Mouse (Mus musculus): ENCODE results near the gene Naip5.
"Not testable (repeated sequence)": the region's sequence is repeated elsewhere in the genome, so short reads cannot be mapped to it uniquely, and the experiment has no call there.

The Naip5 gene

DNA sequence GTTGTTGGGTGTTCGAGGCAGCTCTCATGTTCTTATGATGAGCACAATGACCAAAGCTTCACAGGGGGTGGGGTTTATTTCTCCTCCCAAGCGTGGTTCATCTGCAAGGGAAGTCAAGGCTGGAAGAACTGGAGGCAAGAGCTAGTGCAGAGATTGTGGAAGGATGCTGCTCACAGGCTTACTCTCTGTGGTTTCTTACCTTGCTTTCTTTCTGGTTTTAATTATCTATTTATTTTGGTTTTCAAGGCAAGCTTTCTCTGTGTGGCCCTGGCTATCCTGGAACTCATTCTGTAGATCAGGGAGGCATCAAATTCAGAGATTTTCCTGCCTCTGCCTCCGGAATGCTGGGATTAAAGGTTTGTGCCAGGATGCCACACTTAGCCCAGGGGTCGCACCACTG, at the start of gene Naip5:
Naip5 (minus strand) TSS at position 101 of the 400 bp plus-strand sequence.
- not testable (repeated sequence) for DNase-seq (ENCODE audit: low spot score in 2 of 2)

DNA sequence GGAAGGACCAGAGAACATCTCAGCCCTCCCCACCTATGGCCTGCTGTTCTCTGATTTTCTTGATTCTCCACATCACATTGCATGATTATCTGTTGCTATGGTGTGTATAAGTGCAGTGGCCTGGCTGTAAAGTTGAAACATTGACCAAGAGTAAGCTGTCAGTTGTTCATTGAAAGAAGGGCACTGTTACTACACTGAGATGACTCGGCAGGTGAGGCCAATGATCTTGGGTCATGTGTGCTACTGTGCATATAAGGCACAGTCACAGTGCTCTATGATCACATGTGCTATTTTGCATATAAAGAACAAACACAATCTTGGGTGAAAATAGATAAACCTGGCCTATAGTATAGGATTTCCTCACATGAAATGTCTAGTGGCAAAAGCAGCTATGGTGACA, 38.5 kb upstream of the Naip5 start:
- DNase-seq (ENCODE audit: low spot score in 2 of 2), result no peak

DNA sequence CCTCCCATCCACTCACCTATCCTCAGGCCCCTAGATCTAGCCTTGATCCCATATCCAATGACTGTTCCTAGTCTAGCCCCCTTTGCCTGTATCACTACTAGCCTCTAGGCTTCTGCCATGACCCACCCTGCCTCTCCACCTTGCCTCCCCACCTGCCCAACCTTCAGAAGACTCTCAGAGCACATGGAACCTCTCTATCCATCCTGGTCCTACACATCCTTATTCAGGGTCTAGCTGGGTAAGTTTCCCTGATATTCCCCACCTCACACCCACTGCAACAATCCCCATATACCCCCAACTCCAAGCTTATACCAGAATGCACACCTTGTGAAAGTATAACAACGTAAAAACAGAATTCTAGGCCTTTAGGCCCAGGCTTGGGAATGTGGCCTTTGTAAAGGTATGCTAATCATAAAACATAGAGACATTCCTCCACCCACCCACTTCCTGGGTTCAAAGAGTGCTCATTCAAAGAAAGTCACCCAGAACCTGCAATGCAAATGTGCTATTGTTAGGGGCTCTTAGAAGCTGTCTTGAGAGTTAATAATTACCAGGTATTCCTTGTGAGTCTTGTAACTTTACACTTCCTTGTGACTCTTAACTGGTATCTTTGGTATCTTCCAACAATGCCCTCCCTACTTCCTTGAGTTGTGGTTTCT, 25.5 kb upstream of the Naip5 start:
- DNase-seq (ENCODE audit: low spot score in 2 of 2), result not testable (repeated sequence)

DNA sequence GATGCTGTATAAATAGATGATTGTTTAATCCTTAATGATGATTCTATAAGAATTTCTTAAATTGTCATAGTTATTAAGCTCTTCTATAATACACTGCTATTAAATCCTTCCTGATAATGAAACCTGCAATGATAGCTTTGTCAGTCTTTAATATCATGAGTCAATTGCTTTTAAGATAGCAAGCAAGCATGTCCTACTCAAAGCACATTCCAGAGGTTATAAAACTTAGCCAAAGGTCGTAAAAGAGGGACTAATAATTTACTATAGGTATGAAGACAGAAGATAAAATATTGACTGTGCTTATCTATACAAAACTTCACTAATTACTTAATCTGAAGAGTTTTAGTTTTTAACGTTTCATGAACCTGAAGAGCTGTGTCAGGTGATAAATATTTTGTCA, 10.9 kb upstream of the Naip5 start:
- DNase-seq (ENCODE audit: low spot score in 2 of 2), result not testable (repeated sequence)

DNA sequence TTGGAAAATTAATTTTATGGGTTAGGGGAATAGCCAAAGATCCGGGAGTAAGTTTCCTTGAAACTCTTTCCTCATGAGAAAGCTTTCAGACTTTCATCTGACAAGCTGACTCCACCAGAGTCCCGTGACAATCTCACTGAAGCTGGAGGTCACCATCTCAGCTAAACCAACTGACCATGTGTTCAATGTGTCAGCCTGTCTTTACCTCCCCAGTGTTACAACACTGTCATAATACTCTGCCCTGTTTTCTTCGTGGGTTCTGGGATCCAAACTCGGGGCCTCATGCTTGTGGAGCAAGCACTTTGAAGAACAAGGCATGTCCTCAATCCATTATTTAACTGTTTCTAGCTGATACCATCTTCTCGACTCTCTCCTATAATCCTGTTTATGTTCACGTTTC, 9.8 kb upstream of the Naip5 start:
- DNase-seq (ENCODE audit: low spot score in 2 of 2), result not testable (repeated sequence)

DNA sequence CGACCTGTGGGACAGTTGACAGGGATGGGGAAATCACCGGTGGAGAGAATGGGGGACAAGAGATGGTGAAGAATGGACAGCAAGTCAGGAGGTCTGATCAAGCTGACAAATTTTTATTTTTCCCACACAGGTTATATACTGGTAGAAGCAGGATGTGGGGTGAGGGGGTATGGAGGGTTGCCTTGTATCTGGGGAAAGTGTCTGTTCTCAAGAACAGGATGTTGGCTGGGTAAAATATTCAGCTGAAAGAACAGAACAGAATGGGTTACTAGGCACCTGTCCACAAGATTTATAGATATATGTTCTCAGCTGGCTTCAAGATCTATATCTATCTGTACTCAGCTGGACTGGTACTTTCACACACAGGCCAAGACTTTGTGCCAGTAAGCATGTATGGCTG, 5.8 kb upstream of the Naip5 start:
- not testable (repeated sequence) for DNase-seq (ENCODE audit: low spot score in 2 of 2)

DNA sequence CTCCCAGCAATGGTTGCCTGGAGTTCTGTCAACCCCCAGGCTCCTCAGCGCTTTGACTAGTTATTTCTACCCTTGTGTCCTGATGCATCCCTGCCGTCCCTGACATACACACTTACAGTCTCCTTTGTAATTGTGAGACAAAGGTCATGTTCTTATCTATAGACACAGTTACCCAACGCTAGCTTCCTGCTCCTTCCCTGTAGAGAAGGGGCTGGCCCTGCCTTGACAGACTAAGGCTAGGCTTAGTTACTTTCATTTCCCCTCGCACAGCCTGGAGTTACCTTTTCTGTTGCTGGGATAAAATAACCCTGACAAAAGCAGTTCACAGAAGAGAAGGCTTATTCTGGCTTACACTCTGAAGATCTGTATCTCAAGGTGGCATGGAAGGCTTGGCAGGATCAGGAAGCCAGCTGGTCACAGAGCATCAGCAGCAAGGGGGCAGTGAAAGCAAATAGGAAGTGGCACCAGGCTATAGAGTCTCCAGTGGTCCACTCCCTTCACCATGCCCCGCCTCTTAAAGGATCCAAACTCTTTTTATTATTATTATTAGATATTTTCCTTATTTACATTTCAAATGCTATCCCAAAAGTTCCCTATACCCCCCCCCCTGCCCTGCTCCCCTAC, 885 bp upstream of the Naip5 start:
- not testable (repeated sequence) for DNase-seq (ENCODE audit: low spot score in 2 of 2)

DNA sequence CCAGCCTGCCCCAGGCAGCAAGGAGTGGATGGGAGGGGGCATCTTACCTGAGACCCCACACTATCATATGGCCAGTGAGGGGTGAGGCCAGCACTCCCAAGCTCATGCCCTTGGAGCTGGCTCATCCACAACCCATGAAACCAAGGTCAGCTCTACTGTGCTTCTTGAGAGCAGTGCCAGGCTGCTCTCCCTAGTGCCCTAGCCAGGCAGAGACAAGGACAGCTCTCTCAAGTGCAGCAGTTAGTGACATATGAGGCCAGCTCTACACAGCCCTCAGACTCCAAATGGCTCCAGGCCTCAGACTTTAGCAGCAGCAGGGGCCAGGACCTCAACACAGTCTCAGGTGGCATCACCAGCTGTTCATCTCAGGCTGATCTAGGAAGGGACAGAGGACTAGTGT, 2.4 kb downstream of the Naip5 start:
- no peak for DNase-seq (ENCODE audit: low spot score in 2 of 2)

DNA sequence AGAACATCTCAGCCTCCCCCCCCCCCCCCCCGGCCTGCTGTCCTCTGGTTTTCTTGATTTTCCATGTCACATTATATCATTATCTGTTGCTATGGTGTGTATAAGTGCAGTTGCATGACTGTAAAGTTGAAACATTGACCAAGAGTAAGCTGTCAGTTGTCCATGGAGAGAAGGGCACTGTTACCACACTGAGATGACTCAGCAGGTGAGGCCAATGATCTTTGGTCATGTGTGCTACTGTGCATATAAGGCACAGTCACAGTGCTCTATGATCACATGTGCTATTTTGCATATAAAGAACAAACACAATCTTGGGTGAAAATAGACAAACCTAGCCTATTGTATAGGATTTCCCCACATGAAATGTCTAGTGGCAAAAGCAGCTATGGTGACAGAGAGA, 32.4 kb downstream of the Naip5 start:
- DNase-seq (ENCODE audit: low spot score in 2 of 2), result not testable (repeated sequence)

DNA sequence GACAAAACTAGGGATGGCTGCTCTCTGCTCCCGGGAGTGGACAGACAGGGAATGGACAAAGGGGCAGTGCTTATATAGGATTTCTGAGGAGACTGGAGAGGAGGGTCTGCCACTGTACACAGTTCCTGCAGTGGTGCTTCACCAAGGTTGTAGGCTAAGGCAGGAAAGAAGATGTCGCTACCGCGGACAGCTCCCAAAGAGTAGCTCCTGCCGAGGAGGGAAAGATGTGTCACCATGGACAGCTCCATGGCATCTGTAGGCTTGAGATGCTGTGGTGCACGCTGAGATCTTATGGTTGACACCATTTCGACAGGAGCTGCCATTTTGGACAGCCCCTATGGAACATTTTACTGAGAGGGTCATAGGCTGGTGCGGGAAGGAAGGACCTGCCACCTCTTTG, 35.6 kb downstream of the Naip5 start:
- peak in 1 of 2 experiments; percentile 8 for DNase-seq (ENCODE audit: low spot score in 2 of 2)

DNA sequence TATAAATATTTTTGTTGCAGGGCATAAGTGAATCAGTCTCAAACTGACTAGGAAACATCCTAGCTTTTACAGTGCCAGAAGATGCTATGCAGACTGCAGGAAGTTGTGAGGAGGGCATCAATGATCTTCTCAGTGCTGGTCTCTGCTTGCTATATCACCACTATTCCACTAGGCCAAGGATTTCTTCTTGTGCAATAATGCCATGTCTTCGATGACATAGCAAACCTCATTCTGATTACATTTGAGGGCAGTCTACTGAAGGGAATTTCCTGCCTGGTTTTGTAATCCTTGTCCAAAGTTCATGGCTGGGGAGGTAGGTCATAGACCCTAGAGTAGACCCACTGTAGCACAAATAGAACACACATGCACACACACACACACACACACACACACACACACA, 42.8 kb downstream of the Naip5 start:
- DNase-seq (ENCODE audit: low spot score in 2 of 2), result no peak

DNA sequence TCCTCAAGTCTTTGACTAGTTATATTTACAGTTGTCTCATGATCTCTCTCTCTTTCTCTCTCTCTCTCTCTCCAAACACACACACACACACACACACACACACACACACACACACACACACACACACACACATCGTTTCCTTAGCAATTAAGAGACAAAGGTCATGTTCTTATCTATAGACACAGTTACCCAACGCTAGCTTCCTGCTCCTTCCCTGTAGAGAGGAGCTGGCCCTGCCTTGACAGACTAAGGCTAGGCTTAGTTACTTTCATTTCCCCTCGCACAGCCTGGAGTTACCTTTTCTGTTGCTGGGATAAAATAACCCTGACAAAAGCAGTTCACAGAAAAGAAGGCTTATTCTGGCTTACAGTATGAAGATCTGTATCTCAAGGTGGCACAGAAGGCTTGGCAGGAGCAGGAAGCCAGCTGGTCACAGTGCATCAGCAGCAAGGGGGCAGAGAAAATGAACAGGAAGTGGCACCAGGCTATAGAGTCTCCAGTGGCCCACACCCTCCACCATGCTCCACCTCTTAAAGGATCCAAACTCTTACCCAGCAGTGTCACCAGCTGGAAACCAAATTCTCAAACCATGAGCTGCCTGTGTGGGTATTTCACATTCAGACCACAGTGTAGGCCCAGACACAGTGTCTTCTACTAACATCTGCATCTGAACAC, 44.3 kb downstream of the Naip5 start, which contains the start of gene Naip2:
Naip2 (minus strand) TSS at position 434 of the 675 bp plus-strand sequence.
- not testable (repeated sequence) for DNase-seq (ENCODE audit: low spot score in 2 of 2)

DNA sequence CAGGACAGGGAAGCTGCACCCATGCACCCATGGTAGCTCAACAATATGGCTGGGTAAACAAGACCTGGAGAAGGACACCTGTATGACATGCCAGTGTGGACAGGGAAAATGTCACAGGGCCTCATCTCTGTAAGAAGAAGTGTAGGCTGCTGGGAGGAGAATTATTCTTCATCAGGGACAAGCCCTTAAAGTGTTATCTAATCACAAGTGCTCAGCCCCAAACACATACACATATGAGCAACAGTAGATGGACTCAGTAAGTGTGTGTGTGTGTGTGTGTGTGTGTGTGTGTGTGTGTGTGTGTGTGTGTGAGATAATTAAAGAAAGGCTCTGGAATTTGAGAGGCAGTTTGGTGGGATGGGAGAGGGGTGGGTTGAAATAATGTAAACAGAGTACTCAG, 45.3 kb downstream of the Naip5 start:
- no peak for DNase-seq (ENCODE audit: low spot score in 2 of 2)

DNA sequence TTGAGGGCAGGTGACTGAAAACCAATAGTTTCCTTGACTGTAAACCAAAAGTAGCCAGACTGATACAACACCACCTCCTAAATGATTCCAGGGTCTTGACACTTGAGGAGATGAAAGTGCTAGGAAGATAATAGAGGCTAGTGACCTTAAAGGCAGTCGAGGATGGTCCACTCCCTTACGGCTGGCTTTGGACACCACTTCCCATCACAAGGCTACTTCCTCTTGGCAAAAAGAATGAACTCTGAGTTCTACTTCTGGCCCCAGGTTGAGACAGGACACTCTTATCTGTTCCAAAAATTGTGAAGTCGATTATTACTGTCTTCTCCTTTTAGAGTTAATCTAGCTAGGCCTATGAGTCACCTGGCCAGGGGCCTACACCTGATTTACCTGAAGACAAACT, 50.7 kb downstream of the Naip5 start:
- no peak for DNase-seq (ENCODE audit: low spot score in 2 of 2)

DNA sequence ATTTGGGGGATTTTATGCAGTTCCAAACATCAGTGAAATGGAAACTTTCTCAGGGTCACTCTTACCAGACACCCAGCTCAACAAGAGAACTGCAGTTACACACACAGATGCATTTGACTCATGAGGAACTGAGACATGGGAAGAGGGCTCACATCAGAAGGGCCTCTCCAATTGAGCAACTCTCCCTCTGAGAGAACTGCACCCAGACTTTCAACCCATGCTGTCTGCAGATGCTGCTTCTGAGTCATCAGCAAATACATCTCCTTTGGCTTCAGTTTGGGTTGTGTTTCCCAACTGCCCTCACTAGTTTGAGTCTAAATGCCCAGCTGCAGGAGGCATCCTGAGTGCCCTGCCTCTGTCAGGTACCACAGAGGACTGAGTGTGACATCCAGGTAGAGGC, 63.0 kb downstream of the Naip5 start:
- DNase-seq (ENCODE audit: low spot score in 2 of 2), result not testable (repeated sequence)

DNA sequence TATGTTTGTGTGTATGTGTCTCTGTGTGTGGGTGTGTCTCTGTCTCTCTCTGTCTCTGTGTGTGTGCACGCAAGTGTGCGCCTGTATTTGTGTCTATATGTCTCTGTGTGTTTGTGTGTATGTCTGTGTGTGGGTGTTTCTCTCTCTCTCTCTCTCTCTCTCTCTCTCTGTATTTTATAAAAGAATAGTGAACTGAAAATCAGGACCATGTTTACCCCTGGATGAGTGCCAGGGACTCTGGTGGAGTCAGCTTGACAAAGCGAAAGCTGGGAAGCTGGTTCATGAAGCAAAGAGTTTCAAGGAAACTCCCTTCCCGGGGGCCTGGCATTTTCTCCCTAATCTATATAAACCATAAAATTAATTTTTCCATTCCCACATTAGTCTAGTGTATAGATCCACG, 71.8 kb downstream of the Naip5 start:
- DNase-seq (ENCODE audit: low spot score in 2 of 2), result not testable (repeated sequence)

DNA sequence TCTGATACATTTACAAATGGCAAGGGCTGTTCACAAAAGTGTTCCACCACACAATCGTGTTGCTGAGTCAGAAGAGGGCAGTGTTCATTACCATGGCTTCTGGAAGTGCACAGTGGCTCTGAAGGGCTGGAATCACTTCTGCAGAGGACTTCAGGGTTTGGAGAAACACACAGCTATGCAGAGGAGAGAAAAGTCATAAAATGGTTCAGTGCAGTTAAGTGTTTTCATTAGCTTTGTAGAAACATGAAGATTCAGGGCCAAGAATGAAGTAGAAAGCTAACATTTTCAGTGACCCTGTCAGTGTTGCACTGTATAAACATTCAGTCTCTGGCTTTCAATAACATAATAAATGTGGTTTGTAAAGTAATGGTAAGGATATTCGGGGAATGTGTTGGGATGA, 79.7 kb downstream of the Naip5 start:
- DNase-seq (ENCODE audit: low spot score in 2 of 2), result not testable (repeated sequence)

DNA sequence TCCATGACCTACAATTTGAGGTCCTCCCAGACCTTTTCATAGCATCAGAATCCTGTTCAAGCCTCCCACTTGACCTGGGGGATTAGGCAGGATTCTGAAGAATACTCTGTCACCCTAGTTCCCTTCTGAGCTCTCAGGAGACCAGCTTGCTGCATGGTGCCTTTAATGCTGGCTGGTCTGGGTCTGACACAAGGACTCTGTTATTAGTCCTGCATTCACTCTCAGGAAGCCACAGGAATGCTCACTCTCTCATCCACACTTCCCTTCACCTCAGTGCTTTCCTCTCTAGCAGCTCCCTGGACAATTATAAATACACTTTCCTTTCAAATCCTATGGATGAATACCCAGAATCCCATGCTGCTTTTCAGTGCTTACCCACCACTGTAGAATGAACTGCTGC, 83.7 kb downstream of the Naip5 start:
- not testable (repeated sequence) for DNase-seq (ENCODE audit: low spot score in 2 of 2)
